Mouse (Mus musculus) heart, adult 2 months (tissue): ENCODE data around the gene Tcf20.

ENCODE experiments used
- CTCF ChIP-seq: fragments of 200-600 bp; IDR thresholded peaks from 2 replicates; pipeline ENCODE4 v1.8.1; 2022; ENCODE audit warnings: antibody characterized with exemption, mild to moderate bottlenecking, moderate library complexity
- EP300 ChIP-seq: fragments of 200-500 bp; IDR thresholded peaks from 2 replicates; pipeline ENCODE4 v1.6.1; 2011; ENCODE audit warnings: low read depth, low read length, control low read depth; ENCODE audit not compliant: insufficient read depth
- POLR2A ChIP-seq: fragments of 200-500 bp; IDR thresholded peaks from 2 replicates; pipeline ENCODE4 v1.6.1; 2011; ENCODE audit warnings: mild to moderate bottlenecking, low read depth, low read length, control low read depth; ENCODE audit not compliant: insufficient read depth

GRCm38 (mm10) chr15:82938155-82938569 is 49.5 kb downstream of the Tcf20 start:
- no peak for TF ChIP-seq POLR2A
- no peak for TF ChIP-seq EP300
- TF ChIP-seq CTCF = no peak
